Mouse (Mus musculus) hematopoietic multipotent progenitor cell, adult 10-12 weeks (in vitro differentiated cells): ENCODE data around the gene Rsl1d1. TPM values are rescaled to one million over a fixed set of nuclear protein-coding genes. Genes with fewer than 3 reads are reported as not detected.

Experiments
- polyA plus RNA-seq: library from polyadenylated mRNA; stranded (reverse); fragments of >175 nt; gene quantifications from 2 replicates; pipeline ENCODE4 v1.2.3, GENCODE M21; 2012; ENCODE audit warnings: low replicate concordance

Gene Rsl1d1
- 3.4 and 17.7 TPM in 2 replicates for polyA plus RNA-seq

DNA sequence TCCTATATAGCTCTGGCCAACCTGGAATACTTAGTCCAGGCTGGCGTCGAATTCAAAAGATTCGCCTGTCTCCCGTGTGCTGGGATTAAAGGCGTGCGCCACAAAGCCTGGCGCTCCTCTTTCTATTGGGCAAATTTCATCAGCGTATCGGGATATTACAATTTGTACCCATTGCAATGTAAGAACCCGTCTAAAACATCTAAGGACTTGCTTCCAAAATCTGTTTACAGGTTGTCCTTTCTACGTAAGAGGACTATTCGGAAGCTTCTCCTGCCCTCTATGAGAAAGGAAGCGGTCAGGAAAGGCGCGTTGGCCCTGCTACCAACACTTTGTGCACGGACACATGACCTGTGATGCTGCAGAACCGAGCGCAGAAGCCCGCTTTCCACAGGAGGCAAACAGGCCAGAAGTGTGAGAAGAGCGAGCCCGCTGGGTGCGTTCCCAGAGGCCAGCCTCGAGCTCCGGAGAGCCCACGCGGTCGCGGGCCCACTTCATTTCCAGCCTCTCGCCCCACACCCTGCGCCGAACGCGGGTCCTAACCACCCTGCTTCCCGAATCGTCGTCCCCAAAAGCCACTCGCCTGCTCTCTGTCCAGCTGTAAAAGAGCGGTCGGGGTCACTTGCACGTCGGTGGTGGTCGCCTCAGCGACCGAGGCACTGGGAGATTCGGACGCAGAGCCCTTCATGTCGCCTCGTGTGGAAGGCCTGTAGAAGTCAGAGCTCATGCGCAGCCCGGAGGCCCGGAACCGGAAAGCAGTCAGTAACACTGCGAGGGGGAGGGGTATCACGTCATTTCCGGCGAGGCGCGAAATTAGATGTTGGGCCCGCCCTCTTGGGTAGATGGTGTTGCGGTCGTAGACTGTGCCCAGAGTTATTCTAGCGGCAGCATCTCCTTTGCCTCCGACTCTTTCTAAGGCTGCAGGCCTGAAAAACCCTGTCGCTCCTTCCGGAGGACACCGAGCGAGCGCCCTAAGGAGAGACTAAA is at the start of gene Rsl1d1:
Gene Rsl1d1 (minus strand): TSS at position 761 of the 984 bp plus-strand sequence.

GRCm38 (mm10) chr16:11176208-11176883 is 26.8 kb downstream of the Rsl1d1 start, which contains the start of gene Zc3h7a:
Gene Zc3h7a, minus strand, starts transcription at chr16:11176393.

Other genes with a start within 250 kb of the Rsl1d1 start
- gene Snn, start 142.4 kb downstream of the Rsl1d1 start, polyA plus RNA-seq, result 167 and 238 TPM in 2 replicates
- gene Litaf, start 137.2 kb downstream of the Rsl1d1 start, polyA plus RNA-seq, result 31.0 and 173 TPM in 2 replicates
- 35.0 and 58.5 TPM in 2 replicates for gene Txndc11, start 68.7 kb downstream of the Rsl1d1 start, polyA plus RNA-seq
- gene Zc3h7a, start 26.9 kb downstream of the Rsl1d1 start, polyA plus RNA-seq, result 14.4 and 21.3 TPM in 2 replicates
- gene Gspt1, start 51.0 kb upstream of the Rsl1d1 start, polyA plus RNA-seq, result 70.4 and 165 TPM in 2 replicates
- 1.3 and 4.2 TPM in 2 replicates for gene Tnfrsf17, start 110.5 kb upstream of the Rsl1d1 start, polyA plus RNA-seq
- gene Snx29, start 119.6 kb upstream of the Rsl1d1 start, polyA plus RNA-seq, result 10.5 and 37.6 TPM in 2 replicates